Mouse (Mus musculus) right cerebral cortex, postnatal 14 days (tissue): ENCODE data around the gene Rabgap1l.

Source experiments
- DNase-seq: peaks from one replicate; pipeline ENCODE4 v3.0.0; 2022

Rabgap1l gene

DNA sequence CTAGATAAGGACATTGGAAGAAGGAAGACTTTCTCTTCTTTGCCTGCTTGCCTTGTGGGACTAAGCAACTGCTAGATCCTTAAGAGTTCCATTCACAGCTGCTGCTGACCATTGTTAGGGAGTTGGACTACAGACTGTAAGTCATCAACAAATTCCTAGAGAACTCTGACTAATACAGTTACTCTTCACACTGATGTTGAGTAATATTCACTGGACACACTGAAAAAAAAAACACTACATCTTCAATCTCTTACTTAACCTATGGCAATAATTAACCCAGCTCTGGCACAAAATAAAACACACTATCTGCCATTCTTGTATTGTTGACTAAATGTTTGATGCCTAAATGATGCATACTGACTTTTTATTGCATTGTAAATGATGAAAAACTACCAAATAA, 565.2 kb downstream of the Rabgap1l start:
- no peak for DNase-seq

- DNase-seq = no peak
Observed at GRCm38 (mm10) chr1:160227196-160227595, 565.8 kb downstream of the Rabgap1l start.

GRCm38 (mm10) chr1:160224093-160224492, 568.9 kb downstream of the Rabgap1l start:
- DNase-seq = no peak

DNA sequence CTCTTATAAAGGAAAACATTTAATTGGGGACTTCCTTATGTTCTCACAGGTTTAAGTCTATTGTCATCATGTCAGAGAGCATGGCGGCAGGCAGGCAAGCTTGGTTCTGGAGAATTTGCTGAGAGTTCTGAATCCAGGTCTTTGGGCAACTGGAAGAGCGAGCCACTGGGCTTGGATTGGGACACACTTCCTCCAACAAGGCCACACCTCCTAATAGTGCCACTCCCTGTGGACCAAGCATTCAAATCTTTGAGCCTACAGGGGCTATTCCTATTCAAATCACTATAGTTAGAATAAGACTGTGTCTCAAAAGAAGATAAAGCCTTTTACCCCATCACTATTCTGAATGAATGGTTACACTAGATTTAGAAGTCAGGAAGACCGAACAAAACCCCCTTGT, 575.1 kb downstream of the Rabgap1l start:
- no peak for DNase-seq

GRCm38 (mm10) chr1:160214171-160214570, 578.8 kb downstream of the Rabgap1l start:
- no peak for DNase-seq

GRCm38 (mm10) chr1:160212703-160213669, 580.0 kb downstream of the Rabgap1l start, which contains the start of gene Cacybp:
TSS of gene Cacybp (minus strand) at chr1:160212875.
- DNase-seq = peak; percentile 100

DNA sequence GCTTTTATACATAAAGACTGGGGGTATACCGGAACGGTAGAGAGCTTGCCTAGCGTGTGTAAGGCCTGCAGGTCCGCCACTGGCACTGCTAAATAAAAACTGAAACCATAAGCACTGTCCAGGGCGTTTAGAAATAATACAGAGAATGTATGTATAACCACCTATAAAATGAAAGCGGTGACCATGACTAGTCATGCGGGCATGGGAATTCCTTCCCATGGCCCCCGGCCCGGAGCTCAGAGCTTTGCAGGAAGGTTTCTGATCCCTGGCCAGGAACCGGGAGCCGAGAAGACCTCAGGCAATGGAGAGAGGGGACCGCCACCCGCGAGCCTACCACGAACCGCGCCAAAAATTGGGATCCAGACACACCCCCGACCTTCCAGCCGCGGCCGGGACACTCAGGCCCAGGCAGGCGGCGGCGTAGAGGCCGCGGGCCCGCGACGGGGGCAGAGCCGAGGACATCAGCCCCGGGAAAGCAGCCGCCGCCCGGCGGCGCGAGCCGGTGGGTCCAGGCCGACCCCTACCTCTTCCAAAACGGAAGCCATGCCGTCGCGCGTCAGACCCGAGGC, 580.8 kb downstream of the Rabgap1l start:
- DNase-seq = no peak

- no peak for DNase-seq
Observed at GRCm38 (mm10) chr1:160211597-160212122, 581.4 kb downstream of the Rabgap1l start.

DNA sequence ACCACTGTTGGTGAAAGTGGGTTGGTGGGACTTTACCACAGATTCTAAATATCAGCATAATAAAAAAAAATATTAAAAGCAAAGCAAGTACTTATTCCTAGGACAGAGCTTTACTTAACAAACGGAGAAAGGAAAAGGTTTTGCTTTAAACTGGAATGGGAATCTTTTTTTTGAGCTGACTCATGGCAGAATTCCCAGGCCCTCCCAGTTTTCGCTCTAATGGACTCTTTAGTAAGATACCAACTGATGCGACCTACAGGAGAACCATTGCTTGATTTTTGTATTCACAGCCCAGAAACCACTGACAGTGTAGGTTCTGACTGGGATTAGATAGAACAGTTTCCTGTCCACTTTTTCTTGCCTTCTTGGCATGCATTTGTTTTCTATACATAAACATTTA, 582.4 kb downstream of the Rabgap1l start:
- no peak for DNase-seq

DNA sequence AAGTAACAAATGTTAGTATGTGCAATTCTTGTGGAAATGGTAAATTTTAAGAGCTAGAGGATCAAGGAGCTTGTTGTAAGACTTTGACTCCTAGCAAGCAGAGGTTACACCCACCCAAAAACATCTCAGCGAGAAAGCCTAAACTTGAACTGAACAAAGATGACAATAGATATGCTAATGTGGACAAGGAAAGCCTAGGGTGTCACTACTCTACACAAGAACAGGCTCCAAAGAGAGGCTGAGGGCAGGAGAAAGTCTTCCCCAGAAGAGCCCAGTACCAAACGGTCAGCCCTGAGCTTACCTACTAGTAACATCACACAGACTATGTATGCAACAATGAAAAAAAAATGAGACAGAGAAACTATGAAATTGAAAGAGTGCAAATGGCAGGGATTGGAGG, 583.2 kb downstream of the Rabgap1l start:
- DNase-seq = no peak

GRCm38 (mm10) chr1:160205486-160205885, 587.5 kb downstream of the Rabgap1l start:
- no peak for DNase-seq

DNA sequence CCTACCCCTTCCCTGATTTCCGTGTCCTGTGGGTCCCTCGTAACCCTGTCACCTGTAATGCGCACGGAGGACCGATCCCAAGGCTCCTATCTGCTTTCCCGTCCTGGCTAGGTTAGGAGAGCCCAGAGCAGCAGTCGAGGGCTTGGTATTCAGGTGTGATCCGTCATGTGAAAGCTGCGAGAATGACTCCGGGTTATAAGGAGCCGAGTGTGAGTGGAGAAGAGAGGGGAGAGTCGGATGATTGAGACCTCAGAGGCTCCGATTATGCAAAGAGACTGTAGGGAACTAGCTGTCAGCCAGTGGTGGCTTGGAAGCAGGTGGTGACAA, 597.7 kb downstream of the Rabgap1l start:
- no peak for DNase-seq

DNA sequence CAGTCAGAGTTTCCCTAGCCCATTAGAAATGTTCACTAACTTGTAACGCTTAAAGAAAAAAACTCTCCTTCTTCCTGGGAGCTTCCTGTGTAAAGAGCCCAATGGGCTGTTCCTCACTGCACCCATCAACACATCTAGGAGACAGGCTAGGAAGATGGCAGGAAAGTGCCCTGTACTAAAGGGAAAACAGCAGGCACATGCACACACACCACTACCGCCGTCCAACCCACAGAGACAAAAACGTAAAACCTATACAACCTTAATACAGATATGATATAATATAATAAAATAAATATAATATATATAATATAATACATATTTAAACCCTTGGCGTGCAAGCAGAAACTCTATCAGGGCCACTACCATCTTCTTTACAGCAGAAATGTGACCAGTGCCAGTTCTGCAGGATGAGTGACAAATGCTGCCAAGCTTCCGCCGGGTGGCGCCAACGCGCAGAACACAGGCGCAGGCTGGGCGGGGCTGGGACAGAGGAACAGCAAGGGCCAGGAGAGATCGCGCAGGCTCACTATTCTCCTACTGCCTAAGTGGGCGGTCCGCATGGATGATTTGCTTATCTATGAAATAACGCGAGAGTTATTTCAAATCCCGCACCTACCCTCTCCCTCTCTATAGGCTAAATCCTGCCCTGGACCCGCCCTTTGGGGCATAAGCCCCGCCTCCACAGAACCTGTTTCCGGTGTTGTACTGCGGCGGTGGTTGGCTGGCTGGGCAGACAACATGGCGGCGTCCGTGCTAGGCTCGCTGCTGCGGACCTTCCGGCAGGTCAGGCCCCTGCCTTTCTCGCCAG, 598.3 kb downstream of the Rabgap1l start, which contains the start of gene Mrps14:
Gene Mrps14, plus strand, starts transcription at position 687 of the 808 bp plus-strand sequence.
- DNase-seq = peak; percentile 97

GRCm38 (mm10) chr1:160184506-160184905, 608.5 kb downstream of the Rabgap1l start:
- DNase-seq = peak; percentile 34

GRCm38 (mm10) chr1:160181216-160181615, 611.8 kb downstream of the Rabgap1l start:
- DNase-seq = no peak

DNA sequence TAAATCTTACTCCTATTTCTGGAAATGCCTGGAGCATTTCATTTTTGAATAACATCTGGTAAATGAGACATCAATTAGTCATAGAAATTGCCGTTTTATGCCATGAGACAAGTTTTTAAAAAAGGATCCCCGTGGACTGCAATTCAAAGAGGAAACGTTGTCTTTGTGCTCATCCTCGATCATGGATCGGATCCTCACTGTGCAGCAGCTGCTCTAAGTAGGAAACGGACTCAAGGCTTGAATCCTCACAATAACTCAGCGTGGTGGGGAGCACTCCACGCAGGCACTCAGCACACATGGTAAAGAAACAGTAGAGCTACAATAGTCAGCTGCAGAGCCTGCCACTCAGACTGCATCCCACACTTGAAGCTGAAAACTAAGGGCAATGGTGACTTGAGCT, 616.1 kb downstream of the Rabgap1l start:
- DNase-seq = no peak
